Mouse (Mus musculus) heart, embryonic 14.5 days (tissue): ENCODE data around the gene Mgat2. TPM values are rescaled to one million over a fixed set of nuclear protein-coding genes. Genes with fewer than 3 reads are reported as not detected.
A peak's percentile ranks its signal among the peaks of the same experiment; 100 is the strongest.

Source experiments
- ATAC-seq: fragments of 200-750 bp; cut with Nextera tagmentation; 2 replicates; pipeline ENCODE4 v1.8.0; 2017; ENCODE audit warnings: low read depth, moderate TSS enrichment; ENCODE audit not compliant: insufficient number of reproducible peaks, insufficient read depth, low FRiP score
- H3K27ac ChIP-seq, 2 experiments: fragments of 200-500 bp in 1 of 2; fragments of 300-500 bp in 1 of 2; sonication (generic) in 1 of 2; replicated peaks in 1 of 2; 2 replicates each; pipeline ENCODE4 v1.5.1; 2012 to 2014; ENCODE audit warnings: low read depth in 2 of 2, low read length in 2 of 2, control low read depth in 1 of 2, mild to moderate bottlenecking in 1 of 2, mixed read lengths in 1 of 2; ENCODE audit not compliant: control insufficient read depth in 1 of 2, insufficient read depth in 1 of 2
- H3K27me3 ChIP-seq: fragments of 300-500 bp; sonication (generic); 2 replicates; pipeline ENCODE4 v1.6.1; 2014; ENCODE audit warnings: mild to moderate bottlenecking, low read length, control low read depth; ENCODE audit not compliant: control insufficient read depth, insufficient read depth
- H3K36me3 ChIP-seq: fragments of 300-500 bp; sonication (generic); 2 replicates; pipeline ENCODE4 v1.6.1; 2014; ENCODE audit warnings: mild to moderate bottlenecking, control low read depth, low read length, mixed read lengths; ENCODE audit not compliant: control insufficient read depth, insufficient read depth
- H3K4me1 ChIP-seq, 2 experiments: fragments of 200-500 bp in 1 of 2; fragments of 300-500 bp in 1 of 2; sonication (generic) in 1 of 2; 2 replicates each; pipeline ENCODE4 v1.6.1; 2012 to 2014; ENCODE audit warnings: low read length in 2 of 2, control low read depth in 1 of 2, mixed read lengths in 1 of 2; ENCODE audit not compliant: control insufficient read depth in 2 of 2, insufficient read depth in 2 of 2
- H3K4me2 ChIP-seq: fragments of 300-500 bp; sonication (generic); 2 replicates; pipeline ENCODE4 v1.6.1; 2014; ENCODE audit warnings: mild to moderate bottlenecking, low read length
- H3K4me3 ChIP-seq, 2 experiments: fragments of 200-500 bp in 1 of 2; fragments of 300-500 bp in 1 of 2; sonication (generic) in 1 of 2; 2 replicates each; pipeline ENCODE4 v1.5.1; 2012 to 2014; ENCODE audit warnings: low read length in 2 of 2, mild to moderate bottlenecking in 2 of 2, control low read depth in 1 of 2, low read depth in 1 of 2, moderate library complexity in 1 of 2; ENCODE audit not compliant: control insufficient read depth in 1 of 2, insufficient read depth in 1 of 2
- H3K9ac ChIP-seq: fragments of 300-500 bp; sonication (generic); 2 replicates; pipeline ENCODE4 v1.6.1; 2014; ENCODE audit warnings: mild to moderate bottlenecking, low read length
- H3K9me3 ChIP-seq: fragments of 300-500 bp; sonication (generic); 2 replicates; pipeline ENCODE4 v1.6.1; 2016; ENCODE audit warnings: low read length, control low read depth; ENCODE audit not compliant: control insufficient read depth
- WGBS: fragments of 180-500 bp; shearing (Covaris S2); extraction: QIAGEN DNeasy Blood & Tissue Kit; methylation state at CpG from one replicate; pipeline ENCODE4 v1.1.7; 2014; 5-methylcytosine and 5-hydroxymethylcytosine counted together
- polyA plus RNA-seq: library from polyadenylated mRNA; unstranded; fragments of >200 nt; fragmentation: Nextera tagmentation; extraction: Ambion mirVana; gene quantifications from 2 replicates; pipeline ENCODE4 v1.2.1, GENCODE M21; 2014

The Mgat2 gene
- polyA plus RNA-seq, 1 experiment from 2014 or later = 44.6 TPM

GRCm38 (mm10) chr12:69214393-69214792 is 30.4 kb downstream of the Mgat2 start:
- ATAC-seq = no peak
- H3K4me2 ChIP-seq = no peak overlapping the region
- no peaks in the 10 kb centered on the region for H3K9me3 ChIP-seq
- H3K4me1 ChIP-seq = no peaks in the 10 kb centered on the region
- H3K4me3 ChIP-seq = no peak overlapping the region
- no peak overlapping the region for H3K27ac ChIP-seq
- no peaks in the 10 kb centered on the region for H3K27me3 ChIP-seq
- peaks cover 78% of the 10 kb centered on the region for H3K36me3 ChIP-seq
- H3K9ac ChIP-seq = no peak overlapping the region
- WGBS = 88% methylated on average over 7 of the region's 7 CpGs

DNA sequence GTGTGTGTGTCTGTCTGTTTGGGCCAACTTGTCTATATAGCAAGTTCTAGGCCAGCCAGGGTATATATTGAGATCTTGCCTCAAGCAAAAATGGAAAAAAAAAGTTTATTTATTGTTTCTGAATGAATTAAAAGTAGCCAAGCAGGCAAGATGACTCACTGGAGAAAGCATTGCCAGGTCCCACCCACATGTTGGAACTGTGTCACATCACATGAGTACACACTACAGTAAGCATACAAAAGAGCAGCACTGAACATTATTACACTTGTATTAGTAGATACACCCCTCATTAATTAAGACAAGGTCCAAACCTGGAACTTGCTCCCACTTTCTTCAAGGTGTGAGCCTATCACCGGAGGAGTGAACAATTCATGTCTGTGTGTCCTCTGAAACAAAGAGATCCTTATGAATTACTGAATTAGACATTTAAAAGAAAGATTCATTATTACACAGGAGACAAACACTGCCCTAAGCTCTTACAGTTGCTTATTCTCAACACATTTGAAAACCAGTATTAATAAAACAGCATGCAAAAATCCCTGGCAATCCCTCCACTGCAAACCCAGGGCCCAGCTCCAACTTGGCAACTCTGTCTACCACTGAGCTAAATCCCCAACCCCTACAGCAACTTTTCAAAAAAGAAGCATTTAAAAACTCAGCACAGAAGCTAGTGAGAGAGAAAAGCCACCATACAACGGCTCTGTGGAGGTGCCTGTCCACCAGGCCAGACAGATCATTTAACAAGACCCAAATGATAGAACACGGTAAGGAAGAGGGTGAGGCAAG is 31.2 kb downstream of the Mgat2 start:
- no peak overlapping the region for H3K4me2 ChIP-seq
- peaks cover 76% of the 10 kb centered on the region for H3K36me3 ChIP-seq
- H3K9me3 ChIP-seq = no peaks in the 10 kb centered on the region
- H3K9ac ChIP-seq = no peak overlapping the region
- no peaks in the 10 kb centered on the region for H3K27me3 ChIP-seq
- WGBS = 90% methylated on average over 3 of the region's 3 CpGs
- no peaks in the 10 kb centered on the region for H3K4me1 ChIP-seq
- no peak for ATAC-seq
- no peak overlapping the region for H3K4me3 ChIP-seq
- no peak overlapping the region for H3K27ac ChIP-seq

- no peak for ATAC-seq
- Histone ChIP-seq H3K4me2 (no peak overlapping the region), H3K27ac (no peak overlapping the region), H3K36me3 (peaks cover 83% of the 10 kb centered on the region), H3K9me3 (no peaks in the 10 kb centered on the region), H3K27me3 (no peaks in the 10 kb centered on the region), H3K9ac (no peak overlapping the region), H3K4me3 (no peak overlapping the region), H3K4me1 (no peaks in the 10 kb centered on the region)
- WGBS = 89% methylated on average over 7 of the region's 7 CpGs
Measured at GRCm38 (mm10) chr12:69216587-69216986, 32.6 kb downstream of the Mgat2 start.

DNA sequence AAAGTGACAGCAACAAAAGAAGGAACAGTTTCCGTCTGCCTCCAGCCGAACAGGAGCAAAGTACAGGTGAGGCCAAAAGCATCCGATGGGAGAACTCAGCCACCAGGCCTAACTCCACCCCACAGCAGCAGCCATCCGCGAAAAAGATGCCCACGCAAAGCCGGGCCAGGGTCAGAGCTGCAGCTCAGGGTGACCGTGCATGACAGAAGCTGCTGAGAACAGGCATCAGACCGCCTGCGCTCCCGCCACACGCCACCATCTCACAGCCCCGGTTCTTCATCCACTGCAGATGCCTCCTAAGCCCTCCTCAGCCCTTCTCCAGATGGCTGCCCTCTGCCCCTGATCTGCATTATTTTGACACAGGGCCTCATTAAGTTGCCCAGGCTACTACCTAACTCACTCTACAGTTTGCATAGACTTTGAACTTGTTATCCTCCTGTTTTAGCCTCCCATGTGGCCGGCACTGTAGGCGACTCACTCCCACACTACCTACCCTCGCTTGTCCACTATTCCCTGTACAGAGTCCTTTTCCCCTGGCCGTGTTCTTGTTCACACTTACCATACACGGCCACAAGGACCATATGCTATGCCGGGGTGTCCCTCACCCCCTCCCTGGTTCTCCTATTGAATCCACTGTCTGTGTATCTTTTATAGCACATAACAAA is 36.8 kb downstream of the Mgat2 start:
- Histone ChIP-seq H3K9me3 (no peaks in the 10 kb centered on the region), H3K36me3 (peaks cover 59% of the 10 kb centered on the region), H3K4me2 (no peak overlapping the region), H3K4me3 (no peak overlapping the region), H3K9ac (no peak overlapping the region), H3K4me1 (no peaks in the 10 kb centered on the region), H3K27me3 (no peaks in the 10 kb centered on the region), H3K27ac (no peak overlapping the region)
- ATAC-seq = no peak
- 93% methylated on average over 19 of the region's 19 CpGs for WGBS

DNA sequence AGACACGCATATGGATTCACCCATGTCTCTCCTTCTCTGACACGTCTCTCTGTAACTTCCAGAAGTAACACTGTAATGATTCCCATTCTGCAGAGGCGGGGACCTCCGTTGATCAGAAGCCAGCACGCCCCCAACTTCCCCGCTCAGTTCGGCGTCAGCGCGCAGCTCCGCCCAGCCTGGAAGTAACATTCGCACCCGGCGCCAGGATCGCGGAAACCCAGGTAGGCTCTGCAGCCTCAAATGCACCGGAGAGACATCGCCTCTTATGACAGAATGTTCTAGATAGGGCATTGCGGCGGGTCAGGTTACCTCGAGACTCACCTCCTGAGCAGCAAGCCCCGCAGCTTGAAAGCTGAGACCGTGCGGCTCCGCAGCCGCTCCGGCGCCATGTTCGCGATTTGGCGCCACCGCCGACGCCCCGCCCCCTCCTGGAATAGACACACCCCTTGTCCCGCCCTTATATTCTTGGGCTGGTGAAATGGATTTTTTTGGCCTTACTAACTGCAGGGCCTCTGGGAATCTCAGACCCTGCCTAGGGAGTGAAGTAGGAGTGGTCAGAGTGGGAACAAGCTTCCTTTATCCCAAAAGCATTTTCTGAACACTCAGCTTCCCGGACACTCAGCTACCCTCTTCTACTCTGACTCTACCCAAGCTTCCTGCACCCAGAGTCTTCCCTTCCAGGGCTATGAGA is 44.0 kb downstream of the Mgat2 start, which contains the start of gene Pole2:
Pole2 (minus strand) TSS at position 420 of the 691 bp plus-strand sequence.
- Histone ChIP-seq H3K9me3 (no peaks in the 10 kb centered on the region), H3K4me3 (peak within 1 kb of the TSS; percentile 74 to 94), H3K36me3 (peaks cover 11% of the 10 kb centered on the region; the same call in 1 of the 2 replicates), H3K9ac (peak within 1 kb of the TSS; percentile 76), H3K4me2 (peak within 1 kb of the TSS; percentile 74), H3K27me3 (no peaks in the 10 kb centered on the region), H3K4me1 (peaks cover 2 to 13% of the 10 kb centered on the region in 2 experiments; a peak in 3 of 4 replicates), H3K27ac (peak within 1 kb of the TSS; percentile 88 to 94)
- ATAC-seq = peak; percentile 90
- WGBS = under 1% methylated on average over 37 of the region's 37 CpGs

DNA sequence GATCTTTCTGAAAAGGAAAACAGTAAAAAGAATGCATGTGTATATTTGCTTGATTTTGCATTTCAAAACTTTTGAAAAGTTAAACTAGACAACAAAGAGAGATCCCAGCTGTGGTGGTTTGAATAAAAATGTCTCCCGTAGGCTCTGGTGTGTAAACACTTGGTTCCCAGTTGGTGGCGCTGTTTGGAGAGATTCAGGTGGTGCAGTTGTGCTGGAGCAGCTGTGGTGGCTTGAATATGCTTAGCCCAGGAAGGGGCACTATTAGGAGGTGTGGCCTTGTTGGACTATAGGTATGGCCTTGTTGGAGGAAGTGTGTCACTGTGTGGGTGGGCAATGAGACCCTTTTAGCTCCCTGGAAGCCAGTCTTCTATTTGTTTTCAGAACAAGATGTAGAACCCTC is 45.3 kb downstream of the Mgat2 start:
- no peak for ATAC-seq
- peaks cover 8% of the 10 kb centered on the region; the same call in 1 of the 2 replicates for H3K36me3 ChIP-seq
- H3K4me3 ChIP-seq = no peak overlapping the region
- 63% methylated on average over 2 of the region's 2 CpGs for WGBS
- peaks cover 2 to 13% of the 10 kb centered on the region in 2 experiments; a peak in 3 of 4 replicates for H3K4me1 ChIP-seq
- H3K4me2 ChIP-seq = no peak overlapping the region
- no peaks in the 10 kb centered on the region for H3K27me3 ChIP-seq
- no peak overlapping the region for H3K27ac ChIP-seq
- H3K9me3 ChIP-seq = no peaks in the 10 kb centered on the region
- no peak overlapping the region for H3K9ac ChIP-seq

- Histone ChIP-seq H3K4me1 (no peaks in the 10 kb centered on the region), H3K9ac (no peak overlapping the region), H3K9me3 (no peaks in the 10 kb centered on the region), H3K27me3 (no peaks in the 10 kb centered on the region), H3K27ac (no peak overlapping the region), H3K4me3 (no peak overlapping the region), H3K4me2 (no peak overlapping the region), H3K36me3 (no peaks in the 10 kb centered on the region)
- no peak for ATAC-seq
- WGBS = 85% methylated on average over 6 of the region's 6 CpGs
Measured at GRCm38 (mm10) chr12:69235782-69236181, 51.8 kb downstream of the Mgat2 start.
